Mouse (Mus musculus) lung, embryonic 15.5 days (tissue): Measurements from ENCODE around the gene Ttc39a. TPM values are rescaled to one million over a fixed set of nuclear protein-coding genes. Genes with fewer than 3 reads are reported as not detected.
A peak's percentile ranks its signal among the peaks of the same experiment; 100 is the strongest.

ENCODE experiments used
- ATAC-seq: fragments of 200-750 bp; cut with Nextera tagmentation; 2 replicates; pipeline ENCODE4 v1.8.0; 2017; ENCODE audit warnings: moderate number of reproducible peaks, borderline replicate concordance; ENCODE audit not compliant: low FRiP score, low TSS enrichment; ENCODE audit errors: extremely low read depth
- H3K27ac ChIP-seq: fragments of 300-500 bp; sonication (generic); 2 replicates; pipeline ENCODE4 v1.5.1; 2015; ENCODE audit warnings: moderate library complexity, mild to moderate bottlenecking, inconsistent platforms
- H3K27me3 ChIP-seq: fragments of 300-500 bp; sonication (generic); 2 replicates; pipeline ENCODE4 v1.6.1; 2015; ENCODE audit warnings: inconsistent platforms
- H3K36me3 ChIP-seq: fragments of 300-500 bp; sonication (generic); 2 replicates; pipeline ENCODE4 v1.6.1; 2015; ENCODE audit warnings: inconsistent platforms
- H3K4me1 ChIP-seq: fragments of 300-500 bp; sonication (generic); 2 replicates; pipeline ENCODE4 v1.6.1; 2015; ENCODE audit warnings: inconsistent platforms
- H3K4me2 ChIP-seq: fragments of 300-500 bp; sonication (generic); 2 replicates; pipeline ENCODE4 v1.6.1; 2015; ENCODE audit warnings: inconsistent platforms, mild to moderate bottlenecking, moderate library complexity
- H3K4me3 ChIP-seq: fragments of 300-500 bp; sonication (generic); 2 replicates; pipeline ENCODE4 v1.5.1; 2015; ENCODE audit warnings: mild to moderate bottlenecking, inconsistent platforms
- H3K9ac ChIP-seq: fragments of 300-500 bp; sonication (generic); 2 replicates; pipeline ENCODE4 v1.6.1; 2015; ENCODE audit warnings: inconsistent platforms
- H3K9me3 ChIP-seq: fragments of 300-500 bp; sonication (generic); 2 replicates; pipeline ENCODE4 v1.6.1; 2016; ENCODE audit warnings: inconsistent platforms
- WGBS: fragments of 180-500 bp; shearing (Covaris S2); methylation state at CpG from one replicate; pipeline ENCODE4 v1.1.7; 2015; 5-methylcytosine and 5-hydroxymethylcytosine counted together
- polyA plus RNA-seq: library from polyadenylated mRNA; unstranded; fragments of >200 nt; fragmentation: Nextera tagmentation; extraction: Ambion mirVana; gene quantifications from 2 replicates; pipeline ENCODE4 v1.2.1, GENCODE M21; 2015

Gene Ttc39a
- polyA plus RNA-seq, 1 experiment from 2014 or later: 6.5 TPM

- Histone ChIP-seq H3K4me1 (peaks cover 8% of the 10 kb centered on the region; the same call in 1 of the 2 replicates), H3K4me3 (no peak overlapping the region), H3K27me3 (no peaks in the 10 kb centered on the region), H3K4me2 (no peak overlapping the region), H3K36me3 (no peaks in the 10 kb centered on the region), H3K9me3 (no peaks in the 10 kb centered on the region), H3K27ac (no peak overlapping the region), H3K9ac (no peak overlapping the region)
- no peak for ATAC-seq
Observed at GRCm38 (mm10) chr4:109471606-109472005, 65.2 kb downstream of the Ttc39a start.

- Histone ChIP-seq H3K27ac (no peak overlapping the region), H3K36me3 (no peaks in the 10 kb centered on the region), H3K4me1 (peaks cover 8% of the 10 kb centered on the region; the same call in 1 of the 2 replicates), H3K9me3 (no peaks in the 10 kb centered on the region), H3K4me2 (no peak overlapping the region), H3K27me3 (no peaks in the 10 kb centered on the region), H3K4me3 (no peak overlapping the region), H3K9ac (no peak overlapping the region)
- no peak for ATAC-seq
- 94% methylated on average over 3 of the region's 3 CpGs for WGBS
Observed at GRCm38 (mm10) chr4:109472566-109472965, 66.1 kb downstream of the Ttc39a start.

- WGBS: 38% methylated on average over 2 of the region's 2 CpGs
- no peaks in the 10 kb centered on the region for H3K9me3 ChIP-seq
- no peaks in the 10 kb centered on the region for H3K36me3 ChIP-seq
- H3K27ac ChIP-seq: no peak overlapping the region
- peaks cover 8% of the 10 kb centered on the region; the same call in 1 of the 2 replicates for H3K4me1 ChIP-seq
- H3K4me3 ChIP-seq: peak overlapping the region; percentile 97
- peak overlapping the region; percentile 68 for H3K4me2 ChIP-seq
- H3K9ac ChIP-seq: peak overlapping the region; percentile 99; the same call in 1 of the 2 replicates
- ATAC-seq: no peak
- H3K27me3 ChIP-seq: no peaks in the 10 kb centered on the region
Observed at GRCm38 (mm10) chr4:109475078-109475477, 68.7 kb downstream of the Ttc39a start.

- ATAC-seq: peak; percentile 70
- no peaks in the 10 kb centered on the region for H3K27me3 ChIP-seq
- peak overlapping the region; percentile 97 for H3K4me3 ChIP-seq
- peak overlapping the region; percentile 96 for H3K27ac ChIP-seq
- H3K9ac ChIP-seq: peak overlapping the region; percentile 99
- H3K9me3 ChIP-seq: no peaks in the 10 kb centered on the region
- peak overlapping the region; percentile 68 for H3K4me2 ChIP-seq
- no peaks in the 10 kb centered on the region for H3K36me3 ChIP-seq
- peaks cover 8% of the 10 kb centered on the region; the same call in 1 of the 2 replicates for H3K4me1 ChIP-seq
- WGBS: under 1% methylated on average over 61 of the region's 68 CpGs
Observed at GRCm38 (mm10) chr4:109475577-109476553, 69.4 kb downstream of the Ttc39a start.

- H3K27me3 ChIP-seq: no peaks in the 10 kb centered on the region
- no peaks in the 10 kb centered on the region for H3K36me3 ChIP-seq
- H3K4me1 ChIP-seq: peaks cover 8% of the 10 kb centered on the region; the same call in 1 of the 2 replicates
- no peaks in the 10 kb centered on the region for H3K9me3 ChIP-seq
- H3K9ac ChIP-seq: peak overlapping the region; percentile 99
- peak; percentile 99 for ATAC-seq
- H3K27ac ChIP-seq: peak overlapping the region; percentile 96
- peak overlapping the region; percentile 68 for H3K4me2 ChIP-seq
- H3K4me3 ChIP-seq: peak overlapping the region; percentile 97
- WGBS: under 1% methylated on average over 29 of the region's 39 CpGs
Observed at GRCm38 (mm10) chr4:109476554-109477014, 70.2 kb downstream of the Ttc39a start.

GRCm38 (mm10) chr4:109477454-109477853 is 71.0 kb downstream of the Ttc39a start:
- Histone ChIP-seq H3K9me3 (no peaks in the 10 kb centered on the region), H3K4me1 (peaks cover 8% of the 10 kb centered on the region; the same call in 1 of the 2 replicates), H3K9ac (no peak overlapping the region), H3K27me3 (no peaks in the 10 kb centered on the region), H3K4me3 (no peak overlapping the region), H3K27ac (no peak overlapping the region), H3K4me2 (no peak overlapping the region), H3K36me3 (no peaks in the 10 kb centered on the region)
- WGBS: 86% methylated on average over 3 of the region's 3 CpGs
- ATAC-seq: no peak

- Histone ChIP-seq H3K9me3 (no peaks in the 10 kb centered on the region), H3K27ac (no peak overlapping the region), H3K27me3 (no peaks in the 10 kb centered on the region), H3K36me3 (no peaks in the 10 kb centered on the region), H3K4me2 (no peak overlapping the region), H3K9ac (no peak overlapping the region), H3K4me3 (no peak overlapping the region), H3K4me1 (no peaks in the 10 kb centered on the region)
- WGBS: 61% methylated on average over 2 of the region's 2 CpGs
- ATAC-seq: no peak
Observed at GRCm38 (mm10) chr4:109481424-109481823, 75.0 kb downstream of the Ttc39a start.

- Histone ChIP-seq H3K9ac (no peak overlapping the region), H3K27ac (no peak overlapping the region)
- 74% methylated on average over 1 of the region's 1 CpGs for WGBS
Observed at GRCm38 (mm10) chr4:109482701-109483100, 76.3 kb downstream of the Ttc39a start.

GRCm38 (mm10) chr4:109484621-109485020 is 78.2 kb downstream of the Ttc39a start, which contains the start of gene Rnf11:
Rnf11 (minus strand) TSS chr4:109484728.
- 63% methylated on average over 3 of the region's 3 CpGs for WGBS
- H3K9ac ChIP-seq: no peak within 1 kb of the TSS
- ATAC-seq: no peak

More at GRCm38 (mm10) chr4:109482701-109483100, 76.3 kb downstream of the Ttc39a start:
- H3K4me1 ChIP-seq: no peaks in the 10 kb centered on the region
- no peak overlapping the region for H3K4me2 ChIP-seq
- ATAC-seq: no peak
- no peaks in the 10 kb centered on the region for H3K9me3 ChIP-seq
- H3K36me3 ChIP-seq: no peaks in the 10 kb centered on the region
- no peak overlapping the region for H3K4me3 ChIP-seq
- H3K27me3 ChIP-seq: no peaks in the 10 kb centered on the region

GRCm38 (mm10) chr4:109488812-109489211 is 82.4 kb downstream of the Ttc39a start:
- WGBS: 50% methylated on average over 1 of the region's 1 CpGs
- Histone ChIP-seq H3K9me3 (no peaks in the 10 kb centered on the region), H3K36me3 (no peaks in the 10 kb centered on the region), H3K9ac (no peak overlapping the region), H3K4me1 (no peaks in the 10 kb centered on the region), H3K4me3 (no peak overlapping the region), H3K27me3 (no peaks in the 10 kb centered on the region), H3K4me2 (no peak overlapping the region), H3K27ac (no peak overlapping the region)
- no peak for ATAC-seq

More at GRCm38 (mm10) chr4:109484621-109485020, 78.2 kb downstream of the Ttc39a start, which contains the start of gene Rnf11:
- H3K4me2 ChIP-seq: no peak within 1 kb of the TSS
- no peaks in the 10 kb centered on the region for H3K4me1 ChIP-seq
- no peak within 1 kb of the TSS for H3K4me3 ChIP-seq
- H3K9me3 ChIP-seq: no peaks in the 10 kb centered on the region
- no peaks in the 10 kb centered on the region for H3K27me3 ChIP-seq
- no peak within 1 kb of the TSS for H3K27ac ChIP-seq
- H3K36me3 ChIP-seq: no peaks in the 10 kb centered on the region

GRCm38 (mm10) chr4:109493581-109493980 is 87.2 kb downstream of the Ttc39a start:
- Histone ChIP-seq H3K4me2 (no peak overlapping the region), H3K36me3 (no peaks in the 10 kb centered on the region), H3K4me3 (no peak overlapping the region), H3K9ac (no peak overlapping the region), H3K9me3 (no peaks in the 10 kb centered on the region), H3K27me3 (no peaks in the 10 kb centered on the region), H3K27ac (no peak overlapping the region), H3K4me1 (no peaks in the 10 kb centered on the region)
- ATAC-seq: no peak
